Mouse (Mus musculus) C2C12 (cell line): ENCODE results near the gene Snx4.

Source experiments
- CTCF ChIP-seq: IDR thresholded peaks from one replicate; pipeline ENCODE4 v1.5.1; 2011; ENCODE audit not compliant: control insufficient read depth, insufficient read depth, insufficient read length
- FOSL1 ChIP-seq: IDR thresholded peaks from one replicate; pipeline ENCODE4 v1.8.0; 2011; ENCODE audit warnings: mild to moderate bottlenecking, low read length; ENCODE audit not compliant: poor library complexity, insufficient read depth, severe bottlenecking
- MYOD1 ChIP-seq: IDR thresholded peaks from one replicate; pipeline ENCODE4 v1.6.1; 2011; ENCODE audit warnings: low read depth; ENCODE audit not compliant: control insufficient read depth, insufficient read length
- MYOG ChIP-seq: IDR thresholded peaks from one replicate; pipeline ENCODE4 v1.6.1; 2011; ENCODE audit not compliant: control insufficient read depth, insufficient read length; ENCODE audit errors: extremely low read depth
- USF1 ChIP-seq: IDR thresholded peaks from one replicate; pipeline ENCODE4 v1.6.1; 2011; ENCODE audit warnings: low read depth, mild to moderate bottlenecking, control low read depth, moderate library complexity

- TF ChIP-seq CTCF (no peak), MYOD1 (no peak), USF1 (no peak), MYOG (no peak), FOSL1 (no peak)
Measured at GRCm38 (mm10) chr16:33343601-33344000, 92.4 kb downstream of the Snx4 start.
